Mouse (Mus musculus): ENCODE measurements at regions not wholly inside any gene's neighbourhood (a gene's known extent, or its start where the extent isn't known, plus 50 kb on each side); places are given as distances from the start of the nearest gene placed in this dataset.

- no peaks in the 10 kb centered on the region for H3K4me1 ChIP-seq
- H3K27me3 ChIP-seq (ENCODE audit: poor library complexity, severe bottlenecking), result no peaks in the 10 kb centered on the region
- no peak overlapping the region for H3K4me3 ChIP-seq
- 85% methylated on average over 5 of the region's 5 CpGs for WGBS
- H3K9me3 ChIP-seq, result no peaks in the 10 kb centered on the region
- DNase-seq (ENCODE audit: extremely low spot score, low spot score), result no peak
- no peak overlapping the region for H3K27ac ChIP-seq
- no peaks in the 10 kb centered on the region for H3K36me3 ChIP-seq (replicated peaks)
Measured at GRCm38 (mm10) chr8:116403366-116403765, 101.4 kb upstream of the Dynlrb2 start.

- Histone ChIP-seq H3K4me3 (no peak overlapping the region), H3K27ac (no peak overlapping the region), H3K4me1 (no peaks in the 10 kb centered on the region), H3K9me3 (no peaks in the 10 kb centered on the region; the same call in 1 of the 2 replicates), H3K27me3 (ENCODE audit: poor library complexity, severe bottlenecking) (no peaks in the 10 kb centered on the region), H3K36me3 (replicated peaks) (no peaks in the 10 kb centered on the region)
- 75% methylated on average over 2 of the region's 2 CpGs for WGBS
- DNase-seq (ENCODE audit: extremely low spot score, low spot score), result no peak
Measured at GRCm38 (mm10) chr8:116399452-116399851, 105.3 kb upstream of the Dynlrb2 start.

DNA sequence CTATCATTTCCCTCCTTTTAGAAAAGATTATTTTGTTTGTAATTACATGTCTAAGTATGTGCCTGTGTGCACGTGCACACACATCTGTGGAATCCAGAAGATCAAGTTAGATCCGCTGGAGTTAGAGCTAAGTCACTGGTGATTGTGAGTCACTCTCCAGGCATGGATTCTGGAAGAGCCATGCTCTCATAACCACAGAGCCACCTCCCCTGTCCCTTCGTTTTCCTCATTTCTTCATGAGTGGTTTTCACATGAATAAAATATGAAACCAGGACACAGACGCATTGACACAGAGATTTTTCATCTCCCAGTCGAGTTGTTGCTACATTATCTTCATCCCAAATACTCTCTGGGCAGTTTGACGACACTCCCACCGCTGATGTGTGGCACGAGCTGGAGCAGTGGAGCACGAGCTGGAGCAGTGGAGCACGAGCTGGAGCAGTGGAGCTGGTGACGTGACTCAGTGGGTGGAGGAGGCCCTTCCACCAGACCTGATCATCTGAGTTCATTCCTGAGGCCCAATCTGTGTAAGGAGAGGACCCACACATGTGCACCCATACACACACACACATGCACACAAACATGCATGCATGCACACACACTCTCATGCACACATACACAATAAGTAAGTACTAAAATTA, 106.1 kb upstream of the Dynlrb2 start:
- no peak overlapping the region for H3K27ac ChIP-seq
- H3K27me3 ChIP-seq (ENCODE audit: poor library complexity, severe bottlenecking), result no peaks in the 10 kb centered on the region
- H3K4me1 ChIP-seq, result no peaks in the 10 kb centered on the region
- DNase-seq (ENCODE audit: extremely low spot score, low spot score), result no peak
- 85% methylated on average over 11 of the region's 11 CpGs for WGBS
- no peak overlapping the region for H3K4me3 ChIP-seq
- H3K36me3 ChIP-seq (replicated peaks), result no peaks in the 10 kb centered on the region
- H3K9me3 ChIP-seq, result no peaks in the 10 kb centered on the region; the same call in 1 of the 2 replicates

GRCm38 (mm10) chr8:116385193-116385955, 119.4 kb upstream of the Dynlrb2 start:
- Histone ChIP-seq H3K9me3 (no peaks in the 10 kb centered on the region), H3K27ac (no peak overlapping the region), H3K27me3 (ENCODE audit: poor library complexity, severe bottlenecking) (peaks cover 42% of the 10 kb centered on the region), H3K36me3 (replicated peaks) (no peaks in the 10 kb centered on the region), H3K4me1 (peaks cover 13% of the 10 kb centered on the region), H3K4me3 (no peak overlapping the region)
- DNase-seq (ENCODE audit: extremely low spot score, low spot score), result no peak
- WGBS, result 93% methylated on average over 23 of the region's 23 CpGs

- no peaks in the 10 kb centered on the region for H3K9me3 ChIP-seq
- H3K36me3 ChIP-seq (replicated peaks), result no peaks in the 10 kb centered on the region
- H3K27me3 ChIP-seq (ENCODE audit: poor library complexity, severe bottlenecking), result peaks cover 43% of the 10 kb centered on the region
- no peak overlapping the region for H3K4me3 ChIP-seq
- H3K4me1 ChIP-seq, result peaks cover 16% of the 10 kb centered on the region
- 80% methylated on average over 15 of the region's 15 CpGs for WGBS
- H3K27ac ChIP-seq, result no peak overlapping the region
- no peak for DNase-seq (ENCODE audit: extremely low spot score, low spot score)
Measured at GRCm38 (mm10) chr8:116384418-116385089, 120.2 kb upstream of the Dynlrb2 start.

GRCm38 (mm10) chr8:116383495-116384417, 121.0 kb upstream of the Dynlrb2 start:
- Histone ChIP-seq H3K27me3 (ENCODE audit: poor library complexity, severe bottlenecking) (peaks cover 43% of the 10 kb centered on the region), H3K4me1 (peaks cover 19% of the 10 kb centered on the region), H3K9me3 (no peaks in the 10 kb centered on the region), H3K27ac (no peak overlapping the region), H3K36me3 (replicated peaks) (no peaks in the 10 kb centered on the region), H3K4me3 (no peak overlapping the region)
- WGBS, result 71% methylated on average over 13 of the region's 14 CpGs
- DNase-seq (ENCODE audit: extremely low spot score, low spot score), result no peak

- Histone ChIP-seq H3K36me3 (replicated peaks) (no peaks in the 10 kb centered on the region), H3K9me3 (no peaks in the 10 kb centered on the region), H3K4me1 (peaks cover 19% of the 10 kb centered on the region), H3K27ac (no peak overlapping the region), H3K27me3 (ENCODE audit: poor library complexity, severe bottlenecking) (peaks cover 43% of the 10 kb centered on the region), H3K4me3 (no peak overlapping the region)
- 88% methylated on average over 8 of the region's 8 CpGs for WGBS
- DNase-seq (ENCODE audit: extremely low spot score, low spot score), result no peak
Measured at GRCm38 (mm10) chr8:116383036-116383435, 121.7 kb upstream of the Dynlrb2 start.

- H3K9me3 ChIP-seq, result no peaks in the 10 kb centered on the region
- 89% methylated on average over 4 of the region's 4 CpGs for WGBS
- no peak overlapping the region for H3K27ac ChIP-seq
- peaks cover 25% of the 10 kb centered on the region for H3K27me3 ChIP-seq (ENCODE audit: poor library complexity, severe bottlenecking)
- no peak for DNase-seq (ENCODE audit: extremely low spot score, low spot score)
- H3K4me3 ChIP-seq, result no peak overlapping the region
- peaks cover 19% of the 10 kb centered on the region for H3K4me1 ChIP-seq
- H3K36me3 ChIP-seq (replicated peaks), result no peaks in the 10 kb centered on the region
Measured at GRCm38 (mm10) chr8:116380601-116381000, 124.2 kb upstream of the Dynlrb2 start.

DNA sequence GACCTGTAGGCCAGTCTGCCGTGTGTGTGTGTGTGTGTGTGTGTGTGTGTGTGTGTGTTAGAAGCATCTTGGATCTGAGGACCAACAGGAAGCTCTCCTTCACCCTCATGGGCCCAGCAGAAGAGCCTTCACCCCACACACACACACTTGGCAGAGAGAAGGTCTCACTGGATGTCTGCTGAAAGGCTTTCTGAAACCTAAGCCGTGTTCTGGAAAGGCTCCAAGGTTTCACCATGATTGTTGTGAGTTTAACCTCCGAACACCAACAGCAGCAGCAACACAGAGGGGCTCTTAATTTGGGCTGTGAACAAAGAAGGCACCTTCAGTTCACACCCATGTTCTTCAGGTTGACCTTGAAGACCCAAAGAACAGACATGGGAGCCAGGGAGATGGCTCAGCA, 124.9 kb upstream of the Dynlrb2 start:
- H3K36me3 ChIP-seq (replicated peaks), result no peaks in the 10 kb centered on the region
- 0 out of 2 replicates have a peak overlapping the region, but pooled peaks have one; percentile 5 for H3K27ac ChIP-seq
- DNase-seq (ENCODE audit: extremely low spot score, low spot score), result no peak
- no peak overlapping the region for H3K4me3 ChIP-seq
- no peaks in the 10 kb centered on the region for H3K9me3 ChIP-seq
- 89% methylated on average over 3 of the region's 3 CpGs for WGBS
- peaks cover 25% of the 10 kb centered on the region for H3K27me3 ChIP-seq (ENCODE audit: poor library complexity, severe bottlenecking)
- H3K4me1 ChIP-seq, result peaks cover 13% of the 10 kb centered on the region

GRCm38 (mm10) chr8:116375758-116376157, 129.0 kb upstream of the Dynlrb2 start:
- 94% methylated on average over 5 of the region's 5 CpGs for WGBS

DNA sequence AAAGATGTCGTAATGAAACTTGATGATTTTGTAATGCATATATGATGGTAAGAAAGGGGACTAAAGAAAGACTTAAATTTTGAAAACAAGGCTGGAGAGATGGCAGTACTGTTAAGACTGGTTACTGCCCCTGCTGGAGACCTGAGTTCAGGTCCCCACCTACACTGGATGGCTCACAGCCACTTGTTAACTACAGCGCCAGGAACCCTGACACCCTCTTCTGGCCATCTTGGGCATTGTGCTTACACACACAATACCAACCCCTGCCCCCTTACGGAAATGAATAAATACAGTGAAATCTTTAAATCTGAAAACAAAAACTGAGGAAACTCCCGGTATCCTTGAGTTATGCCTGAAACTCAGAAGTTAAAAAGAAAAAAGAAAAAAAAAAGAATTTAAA, 131.7 kb upstream of the Dynlrb2 start:
- Histone ChIP-seq H3K36me3 (replicated peaks) (no peaks in the 10 kb centered on the region), H3K4me3 (no peak overlapping the region), H3K27ac (no peak overlapping the region), H3K4me1 (peaks cover 39% of the 10 kb centered on the region), H3K9me3 (no peaks in the 10 kb centered on the region), H3K27me3 (ENCODE audit: poor library complexity, severe bottlenecking) (peaks cover 5% of the 10 kb centered on the region)
- WGBS, result 85% methylated on average over 4 of the region's 4 CpGs
- DNase-seq (ENCODE audit: extremely low spot score, low spot score), result no peak

More at GRCm38 (mm10) chr8:116375758-116376157, 129.0 kb upstream of the Dynlrb2 start:
- Histone ChIP-seq H3K27ac (no peak overlapping the region), H3K4me3 (no peak overlapping the region), H3K4me1 (peaks cover 25% of the 10 kb centered on the region), H3K36me3 (replicated peaks) (no peaks in the 10 kb centered on the region), H3K9me3 (no peaks in the 10 kb centered on the region), H3K27me3 (ENCODE audit: poor library complexity, severe bottlenecking) (peaks cover 5% of the 10 kb centered on the region; the same call in 1 of the 2 replicates)
- no peak for DNase-seq (ENCODE audit: extremely low spot score, low spot score)

DNA sequence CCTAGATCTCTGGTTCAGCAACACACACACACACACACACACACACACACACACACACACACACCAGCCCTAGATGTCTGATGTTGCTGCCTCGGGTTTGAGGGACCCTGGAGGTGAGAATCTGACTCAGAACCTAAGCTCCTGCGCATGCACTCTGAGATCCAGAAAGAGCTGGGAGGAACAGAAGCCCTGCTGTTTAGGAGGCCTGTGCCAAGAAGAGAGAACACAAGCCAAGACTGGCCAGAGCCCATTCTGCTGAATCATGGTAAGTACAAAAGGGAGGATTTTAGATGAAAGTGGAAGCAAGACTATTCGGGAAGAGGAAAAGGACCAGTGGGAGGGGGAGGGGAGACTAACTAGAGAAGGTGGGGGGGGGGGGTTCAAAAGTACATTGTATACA, 132.2 kb upstream of the Dynlrb2 start:
- Histone ChIP-seq H3K4me1 (peaks cover 44% of the 10 kb centered on the region), H3K27me3 (ENCODE audit: poor library complexity, severe bottlenecking) (peaks cover 5% of the 10 kb centered on the region), H3K36me3 (replicated peaks) (no peaks in the 10 kb centered on the region), H3K27ac (peak overlapping the region; percentile 13; the same call in 1 of the 2 replicates), H3K9me3 (no peaks in the 10 kb centered on the region), H3K4me3 (no peak overlapping the region)
- WGBS, result 68% methylated on average over 3 of the region's 3 CpGs
- DNase-seq (ENCODE audit: extremely low spot score, low spot score), result no peak

Data from forebrain, embryonic 10.5 days (tissue).